Mouse (Mus musculus) stomach, postnatal 0 days (tissue): ENCODE results near the gene Fbxo31. TPM values are rescaled to one million over a fixed set of nuclear protein-coding genes. Genes with fewer than 3 reads are reported as not detected.
A peak's percentile ranks its signal among the peaks of the same experiment; 100 is the strongest.

Experiments used
- ATAC-seq: fragments of 200-750 bp; cut with Nextera tagmentation; 2 replicates; pipeline ENCODE4 v1.8.0; 2017; ENCODE audit not compliant: low FRiP score, low TSS enrichment
- DNase-seq: peaks from one replicate; pipeline ENCODE4 v3.0.0-alpha.2; 2016; ENCODE audit warnings: low spot score
- H3K27ac ChIP-seq: fragments of 300-500 bp; sonication (generic); replicated peaks from 2 replicates; pipeline ENCODE4 v1.5.1; 2014; ENCODE audit warnings: mild to moderate bottlenecking, control low read depth
- H3K27me3 ChIP-seq: fragments of 300-500 bp; sonication (generic); 2 replicates; pipeline ENCODE4 v1.6.1; 2014; ENCODE audit warnings: low read length; ENCODE audit not compliant: control insufficient read depth, insufficient read depth
- H3K36me3 ChIP-seq: fragments of 300-500 bp; sonication (generic); 2 replicates; pipeline ENCODE4 v1.6.1; 2014; ENCODE audit warnings: low read length, mixed read lengths; ENCODE audit not compliant: control insufficient read depth, insufficient read depth
- H3K4me1 ChIP-seq: fragments of 300-500 bp; sonication (generic); replicated peaks from 2 replicates; pipeline ENCODE4 v1.6.1; 2014; ENCODE audit warnings: antibody characterized with exemption; ENCODE audit not compliant: control insufficient read depth, insufficient read depth
- H3K4me2 ChIP-seq: fragments of 300-500 bp; sonication (generic); replicated peaks from 2 replicates; pipeline ENCODE4 v1.6.1; 2014; ENCODE audit warnings: low read depth, mild to moderate bottlenecking, control low read depth, moderate library complexity
- H3K4me3 ChIP-seq: fragments of 300-500 bp; sonication (generic); 2 replicates; pipeline ENCODE4 v1.5.1; 2014; ENCODE audit warnings: low read depth, low read length, control low read depth
- H3K9ac ChIP-seq: fragments of 300-500 bp; sonication (generic); 2 replicates; pipeline ENCODE4 v1.6.1; 2014; ENCODE audit warnings: mild to moderate bottlenecking, low read length, control low read depth, mixed read lengths
- H3K9me3 ChIP-seq: fragments of 300-500 bp; sonication (generic); 2 replicates; pipeline ENCODE4 v1.6.1; 2016; ENCODE audit warnings: low read length; ENCODE audit not compliant: control insufficient read depth
- CTCF ChIP-seq: IDR thresholded peaks from 2 replicates; pipeline ENCODE4 v1.5.1; 2016; ENCODE audit warnings: antibody characterized with exemption, low read depth, mild to moderate bottlenecking, moderate library complexity
- EP300 ChIP-seq: optimal IDR thresholded peaks from 2 replicates; pipeline ENCODE3; 2016; ENCODE audit warnings: antibody characterized with exemption
- WGBS: fragments of 180-500 bp; shearing (Covaris S2); extraction: QIAGEN DNeasy Blood & Tissue Kit; methylation state at CpG from one replicate; pipeline ENCODE4 v1.1.7; 2014; 5-methylcytosine and 5-hydroxymethylcytosine counted together
- polyA plus RNA-seq: library from polyadenylated mRNA; unstranded; fragments of >200 nt; fragmentation: Nextera tagmentation; extraction: Ambion mirVana; gene quantifications from 2 replicates; pipeline ENCODE4 v1.2.1, GENCODE M21; 2015

Gene Fbxo31
- polyA plus RNA-seq, 1 experiment from 2014 or later, result 10.0 TPM

- TF ChIP-seq CTCF (no peak), EP300 (no peak)
- DNase-seq (no peak), ATAC-seq (no peak)
- Histone ChIP-seq H3K4me3 (no peak overlapping the region), H3K27me3 (no peaks in the 10 kb centered on the region), H3K9ac (no peak overlapping the region), H3K36me3 (0 out of 2 replicates have a peak, but pooled peaks cover 6% of the 10 kb centered on the region), H3K4me2 (no peak overlapping the region), H3K4me1 (no peaks in the 10 kb centered on the region), H3K27ac (no peak overlapping the region), H3K9me3 (no peaks in the 10 kb centered on the region)
These were observed 34.8 kb upstream of the Fbxo31 start for GRCm38 (mm10) chr8:121613419-121613818.

- no peak overlapping the region for H3K9ac ChIP-seq
- H3K4me1 ChIP-seq, result no peaks in the 10 kb centered on the region
- no peak overlapping the region for H3K4me3 ChIP-seq
- peaks cover 20% of the 10 kb centered on the region; the same call in 1 of the 2 replicates for H3K36me3 ChIP-seq
- DNase-seq, result no peak
- 82% methylated on average over 11 of the region's 11 CpGs for WGBS
- H3K9me3 ChIP-seq, result no peaks in the 10 kb centered on the region
- no peaks in the 10 kb centered on the region for H3K27me3 ChIP-seq
- H3K4me2 ChIP-seq, result no peak overlapping the region
- H3K27ac ChIP-seq, result no peak overlapping the region
- TF ChIP-seq EP300 (no peak), CTCF (no peak)
- no peak for ATAC-seq
These were observed 31.3 kb upstream of the Fbxo31 start for GRCm38 (mm10) chr8:121609916-121610315.

GRCm38 (mm10) chr8:121609251-121609650 lies 30.6 kb upstream of the Fbxo31 start:
- 84% methylated on average over 15 of the region's 15 CpGs for WGBS
- Histone ChIP-seq H3K4me2 (no peak overlapping the region), H3K4me3 (no peak overlapping the region), H3K36me3 (peaks cover 27% of the 10 kb centered on the region; the same call in 1 of the 2 replicates), H3K4me1 (no peaks in the 10 kb centered on the region), H3K9me3 (no peaks in the 10 kb centered on the region), H3K9ac (no peak overlapping the region), H3K27me3 (no peaks in the 10 kb centered on the region), H3K27ac (no peak overlapping the region)
- DNase-seq (no peak), ATAC-seq (no peak)
- TF ChIP-seq CTCF, result no peak
- no peak for TF ChIP-seq EP300

GRCm38 (mm10) chr8:121607661-121608060 lies 29.1 kb upstream of the Fbxo31 start:
- 84% methylated on average over 5 of the region's 5 CpGs for WGBS
- DNase-seq, result no peak
- no peaks in the 10 kb centered on the region for H3K4me1 ChIP-seq

GRCm38 (mm10) chr8:121603801-121604200 lies 25.2 kb upstream of the Fbxo31 start:
- ATAC-seq (no peak), DNase-seq (no peak)
- no peak for TF ChIP-seq EP300
- TF ChIP-seq CTCF, result no peak
- Histone ChIP-seq H3K36me3 (peaks cover 34% of the 10 kb centered on the region), H3K4me3 (no peak overlapping the region), H3K9ac (no peak overlapping the region), H3K4me1 (no peaks in the 10 kb centered on the region), H3K27me3 (no peaks in the 10 kb centered on the region), H3K27ac (no peak overlapping the region), H3K9me3 (no peaks in the 10 kb centered on the region), H3K4me2 (no peak overlapping the region)
- 92% methylated on average over 12 of the region's 12 CpGs for WGBS

More at GRCm38 (mm10) chr8:121607661-121608060, 29.1 kb upstream of the Fbxo31 start:
- no peak overlapping the region for H3K4me3 ChIP-seq
- no peaks in the 10 kb centered on the region for H3K27me3 ChIP-seq
- TF ChIP-seq CTCF (peak; percentile 72), EP300 (no peak)
- ATAC-seq, result no peak
- H3K4me2 ChIP-seq, result no peak overlapping the region
- no peak overlapping the region for H3K9ac ChIP-seq
- no peaks in the 10 kb centered on the region for H3K9me3 ChIP-seq
- H3K27ac ChIP-seq, result no peak overlapping the region
- H3K36me3 ChIP-seq, result peaks cover 34% of the 10 kb centered on the region

- WGBS, result 22% methylated on average over 3 of the region's 3 CpGs
- peak; percentile 79 for DNase-seq
- H3K27ac ChIP-seq, result no peak overlapping the region
- no peak overlapping the region for H3K9ac ChIP-seq
- ATAC-seq, result peak; percentile 59
- H3K4me1 ChIP-seq, result no peaks in the 10 kb centered on the region
- TF ChIP-seq EP300 (no peak), CTCF (peak; percentile 97)
- H3K36me3 ChIP-seq, result peaks cover 28% of the 10 kb centered on the region
- no peaks in the 10 kb centered on the region for H3K9me3 ChIP-seq
- no peak overlapping the region for H3K4me3 ChIP-seq
- H3K27me3 ChIP-seq, result no peaks in the 10 kb centered on the region
- H3K4me2 ChIP-seq, result no peak overlapping the region
These were observed 24.3 kb upstream of the Fbxo31 start for GRCm38 (mm10) chr8:121602860-121603259.
